In genomic region chr6:86471760-86472099, GRCm38 (mm10) we compare ENCODE assay signal across 8 mouse cellular contexts. TPM values are rescaled to one million over a fixed set of nuclear protein-coding genes. Genes with fewer than 3 reads are reported as not detected.
DNase-seq lines count a peak whose midpoint lies in the region; ATAC-seq and TF ChIP-seq lines count a peak whose summit lies in the region.

No protein-coding gene starts in this region.

- H3K4me1 ChIP-seq in kidney, embryonic 15.5 days: peaks cover 35% of the 10 kb centered on the region
- H3K4me1 ChIP-seq in cortical plate, adult 2 months (ENCODE audit: control insufficient read depth, insufficient read depth, low read length): peaks cover 1% of the 10 kb centered on the region; the same call in 1 of the 2 replicates
- peaks cover 9% of the 10 kb centered on the region; the same call in 1 of the 2 replicates for H3K4me1 ChIP-seq in midbrain, postnatal 0 days (ENCODE audit: insufficient read depth, low read length)

- peak overlapping the region; percentile 93 for H3K27ac ChIP-seq in kidney, embryonic 15.5 days
- H3K27ac ChIP-seq in cortical plate, adult 2 months (ENCODE audit: insufficient read depth, low read length): peak overlapping the region; percentile 53
- H3K27ac ChIP-seq in midbrain, postnatal 0 days (ENCODE audit: low read depth, low read length): peak overlapping the region; percentile 93

- peak overlapping the region; percentile 42 for H3K4me3 ChIP-seq in kidney, embryonic 15.5 days (replicated peaks)
- peak overlapping the region; percentile 36 for H3K4me3 ChIP-seq in cortical plate, adult 2 months (ENCODE audit: insufficient read depth, low read length)
- H3K4me3 ChIP-seq in midbrain, postnatal 0 days (ENCODE audit: low read depth, low read length): peak overlapping the region; percentile 34

- H3K27me3 ChIP-seq in kidney, embryonic 15.5 days: no peaks in the 10 kb centered on the region
- H3K27me3 ChIP-seq in midbrain, postnatal 0 days (ENCODE audit: insufficient read depth, low read length): no peaks in the 10 kb centered on the region

- WGBS in kidney, embryonic 15.5 days: 17% methylated on average over 9 of the region's 9 CpGs
- 20% methylated on average over 9 of the region's 9 CpGs for WGBS in midbrain, postnatal 0 days

- H3K9ac ChIP-seq in kidney, embryonic 15.5 days: peak overlapping the region; percentile 48
- H3K9ac ChIP-seq in midbrain, postnatal 0 days (replicated peaks; ENCODE audit: low read length, poor library complexity, severe bottlenecking): peak overlapping the region; percentile 42; the same call in 1 of the 2 replicates

- peaks cover 33% of the 10 kb centered on the region; the same call in 1 of the 2 replicates for H3K36me3 ChIP-seq in kidney, embryonic 15.5 days
- peaks cover 11% of the 10 kb centered on the region; the same call in 1 of the 2 replicates for H3K36me3 ChIP-seq in midbrain, postnatal 0 days (ENCODE audit: insufficient read depth, low read length)

- peak overlapping the region; percentile 73 for H3K4me2 ChIP-seq in kidney, embryonic 15.5 days
- peak overlapping the region; percentile 62 for H3K4me2 ChIP-seq in midbrain, postnatal 0 days (ENCODE audit: low read depth, low read length, poor library complexity, severe bottlenecking)

- H3K9me3 ChIP-seq in kidney, embryonic 15.5 days (replicated peaks): no peaks in the 10 kb centered on the region
- no peaks in the 10 kb centered on the region for H3K9me3 ChIP-seq in midbrain, postnatal 0 days (ENCODE audit: low read length)

- intact Hi-C loops in gastrocnemius, postnatal 14 days (cut with DNase I; ENCODE audit: low total_unique reads): loop anchor here (5.0 kb wide), 1 partner anchor 56 kb away; the partner anchor contains the start of gene Pcbp1

- TF ChIP-seq CTCF in cortical plate, adult 2 months (IDR thresholded peaks at IDR 0.05; ENCODE audit: extremely low read depth, insufficient read depth, low read length): no peak
- no peak for TF ChIP-seq CTCF in midbrain, postnatal 0 days (IDR thresholded peaks at IDR 0.05)

- DNase-seq in kidney, adult 9 months: no peak
- DNase-seq in midbrain, postnatal 0 days (ENCODE audit: low spot score): no peak
- DNase-seq in frontal cortex, postnatal 10 days (ENCODE audit: low spot score in 2 of 2): no peak
- DNase-seq in layer of hippocampus, adult 9-11 months: no peak
- DNase-seq in gastrocnemius, postnatal 14 days: no peak

- ATAC-seq in kidney, embryonic 15.5 days (replicated peaks; ENCODE audit: low FRiP score): peak; percentile 27; the same call in 1 of the 2 replicates
- ATAC-seq in inflammation-experienced regulatory T-cells, adult 6 months: peak; percentile 19
- peak; percentile 57 for ATAC-seq in midbrain, postnatal 0 days (ENCODE audit: low FRiP score)

- TF ChIP-seq POLR2A in cortical plate, adult 2 months (IDR thresholded peaks at IDR 0.05; ENCODE audit: extremely low read depth, insufficient read depth, low read length): no peak

RNA-seq across cellular contexts. Expression of gene C87436, which starts 33.6 kb away (rescaled TPM):
- polyA plus RNA-seq in kidney, embryonic 15.5 days (2015; fragmentation: Nextera tagmentation; extraction: Ambion mirVana): 24.4 and 25.5 TPM in 2 replicates
- polyA plus RNA-seq in cortical plate, adult 2 months (2012; rRNA removed): 21.6 and 21.8 TPM in 2 replicates
- polyA plus RNA-seq in inflammation-experienced regulatory T-cells, adult 6 months (2017; shearing (Covaris generic)): 10 to 100 TPM; 20.2 to 39.5 (median 34.5) TPM
- 13.9 and 20.1 TPM in 2 replicates for total RNA-seq in midbrain, postnatal 0 days (2014; rRNA removed)
- polyA plus RNA-seq in midbrain, postnatal 0 days (2015; fragmentation: Nextera tagmentation; extraction: Ambion mirVana): 16.3 and 19.9 TPM in 2 replicates
- 1 to 10 TPM; 6.4 to 7.8 TPM for total RNA-seq in gastrocnemius, postnatal 14 days (2021)

RNA-seq across cellular contexts. Expression of gene Gm44790, which starts 45.3 kb away (rescaled TPM):
- polyA plus RNA-seq in kidney, embryonic 15.5 days (2015; fragmentation: Nextera tagmentation; extraction: Ambion mirVana): 0.43 and 0.51 TPM in 2 replicates
- polyA plus RNA-seq in cortical plate, adult 2 months (2012; rRNA removed): 1.0 and 1.5 TPM in 2 replicates
- not detected for polyA plus RNA-seq in inflammation-experienced regulatory T-cells, adult 6 months (2017; shearing (Covaris generic))
- total RNA-seq in midbrain, postnatal 0 days (2014; rRNA removed): 1.4 and 6.0 TPM in 2 replicates
- 1.4 and 1.8 TPM in 2 replicates for polyA plus RNA-seq in midbrain, postnatal 0 days (2015; fragmentation: Nextera tagmentation; extraction: Ambion mirVana)
- total RNA-seq in gastrocnemius, postnatal 14 days (2021): under 1 TPM in 1 of 2 experiments, not detected in 1; 0.47 TPM

RNA-seq across cellular contexts. Expression of gene Pcbp1, which starts 54.4 kb away (rescaled TPM):
- 488 and 506 TPM in 2 replicates for polyA plus RNA-seq in kidney, embryonic 15.5 days (2015; fragmentation: Nextera tagmentation; extraction: Ambion mirVana)
- 158 and 165 TPM in 2 replicates for polyA plus RNA-seq in cortical plate, adult 2 months (2012; rRNA removed)
- polyA plus RNA-seq in inflammation-experienced regulatory T-cells, adult 6 months (2017; shearing (Covaris generic)): 10 to 100 TPM; 26.3 to 32.5 (median 29.3) TPM
- total RNA-seq in midbrain, postnatal 0 days (2014; rRNA removed): 51.7 and 72.8 TPM in 2 replicates
- 264 and 292 TPM in 2 replicates for polyA plus RNA-seq in midbrain, postnatal 0 days (2015; fragmentation: Nextera tagmentation; extraction: Ambion mirVana)
- total RNA-seq in gastrocnemius, postnatal 14 days (2021): 100 to 1,000 TPM; 128 to 164 TPM
